Mouse (Mus musculus) CH12.LX (cell line): ENCODE results near the gene Vangl2. TPM values are rescaled to one million over a fixed set of nuclear protein-coding genes. Genes with fewer than 3 reads are reported as not detected.
A peak's percentile ranks its signal among the peaks of the same experiment; 100 is the strongest.

Experiments
- DNase-seq: peaks from one replicate; pipeline ENCODE4 v3.0.0-alpha.2; 2013; ENCODE audit errors: extremely low read depth
- H3K27ac ChIP-seq: 2 replicates; pipeline ENCODE4 v1.5.1; 2012; ENCODE audit warnings: low read depth, mild to moderate bottlenecking, control low read depth, moderate library complexity; ENCODE audit not compliant: insufficient read depth
- H3K27me3 ChIP-seq: replicated peaks from 2 replicates; pipeline ENCODE3; 2012; ENCODE audit warnings: inconsistent platforms
- H3K36me3 ChIP-seq, 2 experiments: replicated peaks in 1 of 2; 2 replicates each; pipeline versions ENCODE3 to v1.6.1; 2012; ENCODE audit warnings: inconsistent platforms in 1 of 2, low read length in 1 of 2, mild to moderate bottlenecking in 1 of 2, mixed read lengths in 1 of 2, moderate library complexity in 1 of 2; ENCODE audit not compliant: control insufficient read depth in 1 of 2, insufficient read depth in 1 of 2
- H3K4me1 ChIP-seq, 2 experiments: 2 replicates each; pipeline ENCODE4 v1.6.1; 2012; ENCODE audit warnings: inconsistent platforms in 1 of 2, moderate library complexity in 1 of 2; ENCODE audit not compliant: insufficient read depth in 2 of 2, control insufficient read depth in 1 of 2
- H3K4me2 ChIP-seq: 2 replicates; pipeline ENCODE4 v1.6.1; 2012; ENCODE audit warnings: low read depth, mild to moderate bottlenecking, control low read depth; ENCODE audit not compliant: poor library complexity, insufficient read depth, severe bottlenecking
- H3K4me3 ChIP-seq, 3 experiments: fragments of 150-350 bp in 1 of 3; sonication (generic) in 1 of 3; replicated peaks in 1 of 3; 2 replicates each; pipeline versions ENCODE3 to v1.5.1; 2011 to 2012; ENCODE audit warnings: low read depth in 2 of 3, low read length in 2 of 3, mild to moderate bottlenecking in 2 of 3, moderate library complexity in 2 of 3, control low read depth in 1 of 3, improper control_type of control experiment in 1 of 3, inconsistent platforms in 1 of 3, mixed read lengths in 1 of 3; ENCODE audit not compliant: poor library complexity in 1 of 3
- H3K79me2 ChIP-seq: replicated peaks from 2 replicates; pipeline ENCODE4 v1.6.1; 2012; ENCODE audit warnings: mild to moderate bottlenecking, moderate library complexity; ENCODE audit not compliant: control insufficient read depth, poor library complexity, insufficient read depth, severe bottlenecking; ENCODE audit errors: extremely low read depth
- H3K9ac ChIP-seq: 2 replicates; pipeline ENCODE4 v1.6.1; 2012; ENCODE audit warnings: low read depth, mild to moderate bottlenecking, control low read depth, moderate library complexity; ENCODE audit not compliant: insufficient read depth
- H3K9me3 ChIP-seq: replicated peaks from 2 replicates; pipeline ENCODE3; 2012; ENCODE audit warnings: low read length, inconsistent platforms, mixed read lengths
- EP300 ChIP-seq: IDR thresholded peaks from 2 replicates; pipeline ENCODE4 v1.6.1; 2011; ENCODE audit warnings: low read length, improper control_type of control experiment
- ETS1 ChIP-seq: conservative IDR thresholded peaks from 2 replicates; pipeline ENCODE4 v1.6.1; 2012; ENCODE audit warnings: low read depth, mild to moderate bottlenecking, inconsistent platforms, low read length, improper control_type of control experiment, moderate library complexity
- GABPA ChIP-seq: IDR thresholded peaks from 2 replicates; pipeline ENCODE4 v1.6.1; 2012; ENCODE audit warnings: low read depth, low read length, improper control_type of control experiment, inconsistent platforms; ENCODE audit not compliant: insufficient replicate concordance
- HCFC1 ChIP-seq: IDR thresholded peaks from 2 replicates; pipeline ENCODE4 v1.6.1; 2012; ENCODE audit warnings: low read depth, mild to moderate bottlenecking, inconsistent platforms, low read length, improper control_type of control experiment
- JUN ChIP-seq: IDR thresholded peaks from 2 replicates; pipeline ENCODE4 v1.6.1; 2011; ENCODE audit warnings: low read depth, mild to moderate bottlenecking, low read length, improper control_type of control experiment, moderate library complexity; ENCODE audit not compliant: insufficient read depth
- JUND ChIP-seq: conservative IDR thresholded peaks from 2 replicates; pipeline ENCODE4 v1.6.1; 2011; ENCODE audit warnings: low read depth, low read length, improper control_type of control experiment
- KAT2A ChIP-seq: IDR thresholded peaks from 2 replicates; pipeline ENCODE4 v1.6.1; 2012; ENCODE audit warnings: low read length, improper control_type of control experiment, inconsistent platforms; ENCODE audit not compliant: insufficient replicate concordance
- MEF2A ChIP-seq: IDR thresholded peaks from 2 replicates; pipeline ENCODE4 v1.6.1; 2014; ENCODE audit warnings: low read depth, mild to moderate bottlenecking, inconsistent platforms, low read length, improper control_type of control experiment, borderline replicate concordance
- MYC ChIP-seq: IDR thresholded peaks from 2 replicates; pipeline ENCODE4 v1.6.1; 2011; ENCODE audit warnings: low read depth, mild to moderate bottlenecking, improper control_type of control experiment, low read length
- NELFE ChIP-seq: IDR thresholded peaks from 2 replicates; pipeline ENCODE4 v1.6.1; 2011; ENCODE audit warnings: low read depth, low read length, improper control_type of control experiment
- NRF1 ChIP-seq: IDR thresholded peaks from 2 replicates; pipeline ENCODE4 v1.6.1; 2014; ENCODE audit warnings: low read depth, mild to moderate bottlenecking, inconsistent platforms, low read length, improper control_type of control experiment, moderate library complexity
- POLR2AphosphoS2 ChIP-seq: IDR thresholded peaks from 2 replicates; pipeline ENCODE4 v1.6.1; 2011; ENCODE audit warnings: low read depth, low read length, improper control_type of control experiment
- RAD21 ChIP-seq: IDR thresholded peaks from 2 replicates; pipeline ENCODE4 v1.6.1; 2011; ENCODE audit warnings: low read depth, mild to moderate bottlenecking, low read length, improper control_type of control experiment, moderate library complexity
- SIN3A ChIP-seq: IDR thresholded peaks from 2 replicates; pipeline ENCODE4 v1.6.1; 2012; ENCODE audit warnings: low read length, improper control_type of control experiment, inconsistent platforms
- TBP ChIP-seq: conservative IDR thresholded peaks from 2 replicates; pipeline ENCODE4 v1.6.1; 2011; ENCODE audit warnings: low read depth, low read length, improper control_type of control experiment
- TCF12 ChIP-seq: IDR thresholded peaks from 2 replicates; pipeline ENCODE4 v1.6.1; 2014; ENCODE audit warnings: low read depth, mild to moderate bottlenecking, inconsistent platforms, low read length, improper control_type of control experiment
- ZNF384 ChIP-seq: IDR thresholded peaks from 2 replicates; pipeline ENCODE4 v1.6.1; 2012; ENCODE audit warnings: low read depth, low read length, improper control_type of control experiment, inconsistent platforms
- dilution Hi-C: fragments of 300-500 bp; cut with MboI; formaldehyde crosslinking; loops from 2 replicates; pipeline ENCODE4 v1.14.3; 2020; ENCODE audit warnings: low sequenced_read_pairs; ENCODE audit not compliant: extremely low pct_unique_long_range_greater_than_20kb, extremely low pct_ligation_motif_present
- in situ Hi-C: fragments of 300-500 bp; cut with MboI; formaldehyde crosslinking; loops from 3 replicates; pipeline ENCODE4 v1.14.3; 2019; ENCODE audit warnings: low sequenced_read_pairs, low pct_ligation_motif_present, low pct_unique_long_range_greater_than_20kb, mixed read lengths
- polyA plus RNA-seq: library from polyadenylated mRNA; unstranded; fragments of >175 nt; gene quantifications from 2 replicates; pipeline ENCODE4 v1.2.1, GENCODE M21; 2012; ENCODE audit warnings: low read depth; ENCODE audit not compliant: insufficient read length
- total RNA-seq, 2 experiments: library from RNA; depleted of rRNA; stranded (reverse); fragments of 300-350 nt in 1 of 2; fragments of >200 nt in 1 of 2; gene quantifications; 2 replicates each; pipeline ENCODE4 v1.2.3; 2012 to 2014

Gene Vangl2
- total and polyA plus RNA-seq, 3 experiments = 3.6 to 7.9 (median 7.3) TPM

GRCm38 (mm10) chr1:171984121-171984520 lies 44.1 kb downstream of the Vangl2 start:
- DNase-seq = no peak
- H3K36me3 ChIP-seq = no peaks in the 10 kb centered on the region
- no peak overlapping the region for H3K4me2 ChIP-seq
- no peaks in the 10 kb centered on the region for H3K79me2 ChIP-seq
- H3K27me3 ChIP-seq = no peaks in the 10 kb centered on the region
- H3K9me3 ChIP-seq = peaks cover 3% of the 10 kb centered on the region
- in situ Hi-C loops (no loop called here), dilution Hi-C loops (no loop called here)
- no peak overlapping the region for H3K27ac ChIP-seq
- TF ChIP-seq JUND (no peak), SIN3A (no peak), EP300 (no peak), HCFC1 (no peak), GABPA (no peak), TCF12 (no peak), POLR2AphosphoS2 (no peak), KAT2A (no peak), TBP (no peak), NRF1 (no peak), MEF2A (no peak), RAD21 (no peak), NELFE (no peak)
- H3K9ac ChIP-seq = no peak overlapping the region
- no peak overlapping the region for H3K4me3 ChIP-seq
- peaks cover 18 to 45% of the 10 kb centered on the region in 2 experiments for H3K4me1 ChIP-seq

DNA sequence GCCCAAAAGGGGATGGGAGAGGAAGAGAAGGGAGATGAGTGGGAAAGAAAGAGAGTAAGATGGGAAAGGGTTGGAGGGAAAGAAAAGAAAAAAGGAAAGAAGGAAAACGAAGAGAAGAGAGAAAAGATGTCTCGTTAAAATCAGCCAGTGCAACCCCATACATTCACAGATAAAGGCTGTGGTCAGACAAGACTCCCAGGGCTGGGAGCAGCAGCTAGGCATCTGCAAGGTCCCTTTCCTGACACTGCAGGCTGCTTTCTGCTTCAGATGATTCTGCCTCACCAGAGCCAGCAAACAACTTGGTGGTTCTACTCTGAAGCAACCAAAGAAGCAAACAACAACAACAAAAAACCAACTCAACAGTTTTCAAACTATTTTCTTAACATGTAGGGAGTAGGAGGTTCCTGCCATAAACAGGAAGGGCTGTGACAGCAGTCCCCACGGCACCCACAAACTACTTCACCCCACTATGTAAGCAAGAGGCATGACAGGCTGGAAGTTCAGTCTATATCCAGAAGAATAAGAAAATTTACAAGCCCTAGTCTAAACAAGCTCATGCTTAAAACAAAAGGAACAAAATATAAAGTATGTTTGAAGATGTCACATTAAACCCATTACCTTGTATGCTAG lies 44.8 kb downstream of the Vangl2 start:
- in situ Hi-C loops = no loop called here
- Histone ChIP-seq H3K4me1 (peaks cover 18 to 48% of the 10 kb centered on the region in 2 experiments), H3K79me2 (no peaks in the 10 kb centered on the region), H3K27ac (peak overlapping the region; percentile 58; the same call in 1 of the 2 replicates), H3K4me3 (no peak overlapping the region), H3K36me3 (no peaks in the 10 kb centered on the region), H3K4me2 (peak overlapping the region; percentile 97), H3K9me3 (peaks cover 3% of the 10 kb centered on the region), H3K27me3 (no peaks in the 10 kb centered on the region), H3K9ac (0 out of 2 replicates have a peak overlapping the region, but pooled peaks have one; percentile 40)
- DNase-seq = no peak
- dilution Hi-C loops = no loop called here
- no peak for TF ChIP-seq ZNF384
- no peak for TF ChIP-seq POLR2AphosphoS2
- no peak for TF ChIP-seq MYC
- TF ChIP-seq ETS1 = no peak
- no peak for TF ChIP-seq JUN
